Mouse (Mus musculus) thymus, adult 2 months (tissue): ENCODE measurements around the gene Gm5741. TPM values are rescaled to one million over a fixed set of nuclear protein-coding genes. Genes with fewer than 3 reads are reported as not detected.

ENCODE experiments used
- DNase-seq: peaks from one replicate; pipeline ENCODE4 v3.0.0; 2021
- H3K27ac ChIP-seq: fragments of 200-500 bp; 2 replicates; pipeline ENCODE4 v1.5.1; 2012; ENCODE audit warnings: low read length, control low read depth; ENCODE audit not compliant: control insufficient read depth, insufficient read depth
- H3K27me3 ChIP-seq: fragments of 200-500 bp; 2 replicates; pipeline ENCODE4 v1.6.1; 2012; ENCODE audit warnings: mild to moderate bottlenecking, low read length, moderate library complexity, mixed read lengths; ENCODE audit not compliant: control insufficient read depth, insufficient read depth
- H3K36me3 ChIP-seq: fragments of 200-500 bp; 2 replicates; pipeline ENCODE4 v1.6.1; 2012; ENCODE audit warnings: mild to moderate bottlenecking, low read length, moderate library complexity; ENCODE audit not compliant: control insufficient read depth, insufficient read depth
- H3K4me1 ChIP-seq: fragments of 200-500 bp; replicated peaks from 2 replicates; pipeline ENCODE4 v1.6.1; 2012; ENCODE audit warnings: low read length; ENCODE audit not compliant: control insufficient read depth, insufficient read depth
- H3K4me3 ChIP-seq: fragments of 200-500 bp; 2 replicates; pipeline ENCODE4 v1.5.1; 2012; ENCODE audit warnings: mild to moderate bottlenecking, low read length, control low read depth, moderate library complexity; ENCODE audit not compliant: control insufficient read depth, insufficient read depth
- CTCF ChIP-seq: fragments of 200-500 bp; IDR thresholded peaks from 2 replicates; pipeline ENCODE4 v1.5.1; 2012; ENCODE audit warnings: mild to moderate bottlenecking, control low read depth, low read length, moderate library complexity, borderline replicate concordance; ENCODE audit not compliant: control insufficient read depth, poor library complexity, insufficient read depth; ENCODE audit errors: extremely low read depth
- POLR2A ChIP-seq: fragments of 200-500 bp; IDR thresholded peaks from 2 replicates; pipeline ENCODE4 v1.6.1; 2012; ENCODE audit warnings: mild to moderate bottlenecking, low read length, control low read depth, moderate library complexity; ENCODE audit not compliant: control insufficient read depth, poor library complexity, insufficient read depth; ENCODE audit errors: extremely low read depth
- WGBS: fragments of 180-500 bp; shearing (Covaris S2); methylation state at CpG from one replicate; pipeline ENCODE4 v1.1.7; 2018; 5-methylcytosine and 5-hydroxymethylcytosine counted together
- polyA plus RNA-seq: library from polyadenylated mRNA; depleted of rRNA; stranded (reverse); fragments of >200 nt; gene quantifications from 2 replicates; pipeline ENCODE4 v1.2.3, GENCODE M21; 2012

The Gm5741 gene
- polyA plus RNA-seq, 1 experiment, result 1.4 TPM

DNA sequence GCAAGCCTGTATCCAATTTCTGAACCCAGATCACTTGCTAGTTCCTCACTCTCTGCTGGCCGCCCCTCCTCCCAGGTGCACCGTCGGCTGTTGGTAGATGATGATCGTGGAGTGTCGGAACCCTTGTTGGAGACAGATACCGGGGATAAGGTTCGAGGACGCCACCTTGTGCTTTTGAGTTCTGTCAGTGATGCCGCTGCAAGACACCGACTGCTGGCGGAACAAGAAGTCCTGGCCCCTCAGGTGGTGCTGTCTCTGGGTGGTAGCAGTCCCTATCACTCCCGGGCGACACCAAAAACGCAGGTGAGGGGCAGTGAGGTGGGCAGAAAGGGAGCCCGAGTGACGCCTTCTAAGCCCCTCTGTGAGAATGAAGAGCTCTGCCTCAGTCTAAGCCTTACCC, 28.4 kb upstream of the Gm5741 start:
- no peak for DNase-seq
- WGBS, result 94% methylated on average over 16 of the region's 16 CpGs
- TF ChIP-seq POLR2A (no peak), CTCF (no peak)
- no peak overlapping the region for H3K4me3 ChIP-seq
- H3K4me1 ChIP-seq, result 0 out of 2 replicates have a peak, but pooled peaks cover 2% of the 10 kb centered on the region
- H3K27me3 ChIP-seq, result no peaks in the 10 kb centered on the region
- H3K36me3 ChIP-seq, result peaks cover 51% of the 10 kb centered on the region
- H3K27ac ChIP-seq, result no peak overlapping the region

DNA sequence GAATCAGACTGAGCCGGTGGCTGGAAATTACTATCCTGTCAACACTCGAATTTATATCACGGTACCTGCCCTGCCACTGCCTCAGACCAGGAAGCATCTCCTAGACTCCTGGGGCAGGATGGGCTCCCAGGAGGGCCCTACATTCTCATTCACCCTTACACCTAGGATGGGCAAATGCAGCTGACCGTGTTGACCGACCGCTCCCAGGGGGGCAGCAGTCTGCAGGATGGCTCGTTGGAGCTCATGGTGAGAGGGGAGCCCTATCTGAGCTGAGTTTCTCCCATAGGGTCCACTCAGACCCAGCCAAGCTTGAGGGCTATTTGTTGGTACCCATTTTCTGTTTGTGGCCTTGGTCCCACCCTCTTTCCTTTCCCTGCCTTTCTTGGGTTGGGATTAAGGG, 27.8 kb upstream of the Gm5741 start:
- Histone ChIP-seq H3K36me3 (peaks cover 57% of the 10 kb centered on the region), H3K27ac (no peak overlapping the region), H3K4me1 (0 out of 2 replicates have a peak, but pooled peaks cover 2% of the 10 kb centered on the region), H3K27me3 (no peaks in the 10 kb centered on the region), H3K4me3 (no peak overlapping the region)
- no peak for DNase-seq
- TF ChIP-seq CTCF (no peak), POLR2A (no peak)
- WGBS, result 96% methylated on average over 7 of the region's 7 CpGs

DNA sequence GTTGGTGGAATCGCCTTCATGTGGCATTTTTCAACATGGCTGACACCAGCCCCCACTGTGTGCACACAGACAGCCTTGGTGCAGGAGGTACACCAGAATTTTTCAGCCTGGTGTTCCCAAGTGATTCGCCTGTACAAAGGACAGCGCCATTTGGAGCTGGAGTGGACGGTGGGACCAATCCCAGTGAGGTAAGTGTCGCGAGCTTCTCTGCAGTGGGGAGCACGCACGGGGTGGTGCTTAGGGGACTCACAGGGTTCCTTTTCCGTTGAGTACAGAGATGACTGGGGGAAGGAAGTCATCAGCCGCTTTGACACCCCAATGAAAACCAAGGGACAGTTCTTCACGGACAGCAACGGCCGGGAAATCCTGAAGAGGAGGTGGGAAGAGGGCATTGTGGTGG, 27.3 kb upstream of the Gm5741 start:
- whole genome bisulfite sequencing, result 97% methylated on average over 13 of the region's 13 CpGs
- H3K27ac ChIP-seq, result no peak overlapping the region
- H3K27me3 ChIP-seq, result no peaks in the 10 kb centered on the region
- DNase-seq, result no peak
- H3K4me3 ChIP-seq, result no peak overlapping the region
- no peaks in the 10 kb centered on the region for H3K4me1 ChIP-seq
- peaks cover 57% of the 10 kb centered on the region for H3K36me3 ChIP-seq
- no peak for TF ChIP-seq POLR2A
- TF ChIP-seq CTCF, result no peak

DNA sequence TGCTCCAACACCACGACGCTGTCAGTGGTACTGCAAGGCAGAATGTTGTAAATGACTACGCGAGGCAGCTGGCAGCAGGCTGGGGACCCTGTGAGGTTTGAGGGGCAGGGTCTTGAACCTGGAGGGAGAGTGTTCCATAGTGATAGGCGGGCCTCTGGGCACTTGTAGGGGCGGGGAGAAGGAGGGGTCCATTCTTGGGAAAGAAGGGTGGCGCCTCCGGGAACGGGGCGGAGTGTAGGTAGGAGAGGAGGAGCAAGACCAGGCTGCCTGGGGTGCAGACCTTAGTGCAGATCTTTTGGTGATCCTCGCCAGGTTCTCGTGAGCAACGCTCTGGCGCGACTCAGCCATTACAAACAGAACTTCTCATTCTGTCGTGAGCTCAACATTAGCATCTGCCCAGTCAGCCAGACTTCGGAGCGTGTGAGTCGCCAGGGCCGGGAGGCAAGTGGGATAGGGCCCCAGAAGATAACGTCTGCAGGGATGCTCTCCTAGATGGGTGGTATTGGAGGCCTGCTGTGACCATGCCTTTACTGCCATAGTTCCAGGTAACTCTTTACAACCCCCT, 23.8 kb upstream of the Gm5741 start:
- WGBS, result 95% methylated on average over 21 of the region's 21 CpGs
- H3K27me3 ChIP-seq, result no peaks in the 10 kb centered on the region
- H3K4me1 ChIP-seq, result no peaks in the 10 kb centered on the region
- peaks cover 62% of the 10 kb centered on the region for H3K36me3 ChIP-seq
- no peak overlapping the region for H3K4me3 ChIP-seq
- no peak overlapping the region for H3K27ac ChIP-seq
- TF ChIP-seq POLR2A (no peak), CTCF (no peak)
- no peak for DNase-seq

DNA sequence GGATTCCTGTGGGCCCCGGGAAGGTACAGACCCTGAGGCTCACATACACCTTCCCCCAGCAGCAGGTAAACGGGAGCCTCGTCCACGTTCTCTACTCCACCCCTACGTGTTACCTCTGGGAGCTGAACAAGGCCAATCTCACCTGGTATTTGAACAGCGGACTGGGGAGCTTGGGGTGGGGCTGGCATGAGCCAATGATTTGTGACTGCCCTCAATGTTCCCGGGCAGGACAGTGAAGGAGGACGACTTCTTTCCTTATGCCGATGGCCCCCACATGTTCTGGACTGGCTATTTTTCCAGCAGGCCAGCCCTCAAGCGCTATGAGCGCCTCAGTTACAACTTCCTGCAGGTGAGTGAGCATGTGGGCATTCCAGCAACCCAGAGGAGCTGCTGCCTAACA, 23.1 kb upstream of the Gm5741 start:
- no peak for TF ChIP-seq POLR2A
- TF ChIP-seq CTCF, result no peak
- no peaks in the 10 kb centered on the region for H3K4me1 ChIP-seq
- WGBS, result 95% methylated on average over 11 of the region's 11 CpGs
- peaks cover 57% of the 10 kb centered on the region for H3K36me3 ChIP-seq
- no peak overlapping the region for H3K4me3 ChIP-seq
- no peak overlapping the region for H3K27ac ChIP-seq
- DNase-seq, result no peak
- no peaks in the 10 kb centered on the region for H3K27me3 ChIP-seq

DNA sequence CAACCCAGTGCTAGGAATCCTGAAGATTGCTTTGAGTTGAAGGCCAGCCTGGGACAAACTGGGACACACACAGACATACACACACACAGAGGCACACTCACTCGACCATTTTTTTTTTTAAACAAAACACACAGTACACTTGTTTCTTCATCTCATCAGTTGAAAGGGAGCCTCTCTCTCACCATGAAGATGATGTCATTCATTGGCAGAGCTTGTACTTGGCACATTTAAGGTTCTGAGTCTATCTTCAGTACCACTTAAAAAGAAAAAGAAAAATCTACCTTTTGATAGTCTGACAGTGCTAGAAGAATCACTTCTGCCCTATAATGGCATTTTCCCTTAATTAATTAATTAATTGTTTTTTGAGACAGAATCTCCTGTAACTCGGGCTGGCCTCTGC, 21.0 kb upstream of the Gm5741 start:
- Histone ChIP-seq H3K27ac (no peak overlapping the region), H3K4me3 (no peak overlapping the region), H3K36me3 (peaks cover 47% of the 10 kb centered on the region), H3K27me3 (no peaks in the 10 kb centered on the region), H3K4me1 (peaks cover 7% of the 10 kb centered on the region)
- TF ChIP-seq POLR2A (no peak), CTCF (no peak)
- DNase-seq, result no peak
- WGBS, result 93% methylated on average over 2 of the region's 2 CpGs

DNA sequence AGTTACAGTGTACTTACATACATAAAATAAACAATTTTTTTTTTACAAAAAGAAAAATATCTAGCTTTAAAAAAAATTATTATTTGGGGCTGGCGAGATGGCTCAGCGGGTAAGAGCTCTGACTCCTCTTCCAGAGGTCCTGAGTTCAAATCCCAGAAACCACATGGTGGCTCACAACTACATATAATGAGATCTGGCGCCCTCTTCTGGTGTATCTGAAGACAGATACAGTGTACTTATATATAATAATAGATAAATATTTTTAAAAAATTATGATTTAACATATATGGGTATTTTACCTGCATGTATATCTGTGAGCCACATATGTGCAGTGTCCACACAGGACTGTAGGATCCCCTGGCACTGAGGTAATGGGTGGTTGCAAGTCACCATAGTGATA, 18.5 kb upstream of the Gm5741 start:
- peaks cover 21% of the 10 kb centered on the region for H3K4me1 ChIP-seq
- no peaks in the 10 kb centered on the region for H3K27me3 ChIP-seq
- H3K4me3 ChIP-seq, result no peak overlapping the region
- WGBS, result 88% methylated on average over 3 of the region's 3 CpGs
- peaks cover 35% of the 10 kb centered on the region for H3K36me3 ChIP-seq
- TF ChIP-seq POLR2A (no peak), CTCF (no peak)
- H3K27ac ChIP-seq, result no peak overlapping the region
- no peak for DNase-seq
